Mouse (Mus musculus) c-Kit-positive CD71-positive TER-119-positive erythroid progenitor cells, embryonic 14.5 days (primary cell): ENCODE results near the gene Tac2.
"Not testable (repeated sequence)": the region's sequence is repeated elsewhere in the genome, so short reads cannot be mapped to it uniquely, and the experiment has no call there.

Source experiments
- DNase-seq: peaks from one replicate; pipeline ENCODE4 v3.0.0-alpha.2; 2013; ENCODE audit warnings: low spot score

Gene Tac2

DNA sequence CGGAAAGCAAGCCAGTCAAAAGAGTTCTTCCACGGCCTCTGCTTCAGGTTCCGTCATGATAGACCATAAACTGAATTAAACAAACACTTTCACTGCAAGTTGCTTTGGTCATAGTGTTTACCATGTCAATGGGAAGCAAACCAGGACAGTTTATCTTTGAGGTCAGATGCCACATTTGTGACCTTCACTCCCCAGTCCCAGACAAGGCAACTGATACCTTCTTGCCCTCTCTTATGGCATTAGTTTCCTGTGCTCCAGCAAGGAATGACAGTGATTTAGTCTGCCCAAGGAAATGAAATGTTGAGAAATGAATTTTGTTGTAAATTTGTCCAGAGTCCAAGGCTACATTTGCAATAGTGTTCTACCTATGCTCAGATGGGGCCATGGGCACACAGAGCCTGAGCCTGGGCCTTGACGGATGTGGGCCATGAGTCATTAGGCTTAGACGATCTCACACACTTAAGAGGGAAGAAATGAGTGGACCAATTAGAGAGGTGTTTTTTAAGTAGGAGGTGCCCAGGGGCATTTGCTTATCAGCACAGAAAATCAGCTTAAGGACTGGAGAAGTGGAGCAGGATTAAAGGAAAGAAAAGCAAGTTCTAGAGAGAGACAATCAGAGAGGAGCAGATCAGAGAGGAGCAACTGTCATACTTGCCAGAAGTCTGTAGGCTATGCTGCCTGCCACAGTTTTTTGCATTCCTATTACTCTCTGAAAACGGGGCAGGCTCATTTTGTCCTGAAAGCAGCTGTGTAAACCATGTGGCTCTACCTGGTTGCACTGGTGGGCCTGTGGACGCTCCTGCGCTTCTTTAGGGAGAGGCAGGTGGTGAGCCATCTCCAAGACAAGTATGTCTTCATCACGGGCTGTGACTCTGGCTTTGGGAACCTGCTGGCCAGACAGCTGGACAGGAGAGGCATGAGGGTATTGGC is 35.2 kb downstream of the Tac2 start, which contains the start of the genes Rdh1 and Rdh16f1:
Gene Rdh1, plus strand, starts transcription at position 541 of the 930 bp plus-strand sequence.
Gene Rdh16f1, plus strand, starts transcription at position 607 of the 930 bp plus-strand sequence.
- DNase-seq = no peak

DNA sequence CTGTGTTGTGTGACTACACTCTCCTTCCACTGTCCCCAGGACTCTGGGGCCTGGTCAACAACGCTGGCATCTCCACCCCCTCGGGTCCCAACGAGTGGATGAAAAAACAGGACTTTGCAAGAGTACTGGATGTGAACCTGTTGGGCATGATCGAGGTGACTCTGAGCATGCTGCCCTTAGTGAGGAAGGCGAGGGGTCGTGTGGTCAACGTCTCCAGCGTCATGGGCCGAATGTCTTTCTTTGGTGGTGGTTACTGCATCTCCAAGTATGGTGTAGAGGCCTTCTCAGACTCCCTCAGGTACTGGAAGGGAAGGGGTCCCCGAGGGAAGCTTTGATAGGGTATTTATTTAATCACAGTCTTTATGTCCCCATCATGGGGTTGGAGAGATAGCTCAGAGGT is 38.6 kb downstream of the Tac2 start:
- DNase-seq = not testable (repeated sequence)

DNA sequence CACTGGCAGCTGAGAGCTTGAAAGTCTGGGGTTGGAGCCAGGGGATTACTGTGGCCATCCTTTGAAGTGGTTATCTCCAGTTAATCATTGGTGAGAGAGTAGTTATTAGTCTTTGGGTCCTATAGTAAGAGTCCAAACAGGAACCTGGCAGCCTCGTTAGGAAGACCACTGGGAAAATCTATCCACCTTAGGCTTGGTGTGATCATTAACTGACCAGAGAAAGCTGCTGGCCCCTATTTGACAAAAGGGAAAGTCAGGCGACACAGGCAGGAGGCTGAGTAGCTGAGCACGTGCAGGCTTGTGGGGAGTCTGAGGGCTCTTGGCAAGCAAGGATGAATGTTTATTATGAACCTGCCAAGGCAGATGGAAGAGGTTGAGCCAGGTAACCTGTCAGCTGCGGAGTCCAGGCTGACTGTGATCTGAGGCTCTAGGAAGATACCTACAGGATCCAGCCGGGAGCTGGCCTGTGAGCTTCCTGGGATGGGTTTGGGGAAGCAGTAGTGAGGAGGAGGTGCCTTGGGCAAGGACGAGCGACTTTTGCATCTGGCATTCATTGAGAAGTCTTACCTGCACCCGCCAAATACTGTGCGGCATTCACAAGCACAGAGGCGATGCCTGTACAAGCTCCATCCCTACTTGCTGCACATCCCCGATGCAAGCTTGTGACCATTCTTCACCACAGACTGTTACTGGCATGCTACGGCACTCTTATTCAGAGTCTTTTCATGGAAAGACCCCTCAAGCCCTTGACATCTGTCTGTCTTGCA is 39.8 kb downstream of the Tac2 start:
- no peak for DNase-seq

DNA sequence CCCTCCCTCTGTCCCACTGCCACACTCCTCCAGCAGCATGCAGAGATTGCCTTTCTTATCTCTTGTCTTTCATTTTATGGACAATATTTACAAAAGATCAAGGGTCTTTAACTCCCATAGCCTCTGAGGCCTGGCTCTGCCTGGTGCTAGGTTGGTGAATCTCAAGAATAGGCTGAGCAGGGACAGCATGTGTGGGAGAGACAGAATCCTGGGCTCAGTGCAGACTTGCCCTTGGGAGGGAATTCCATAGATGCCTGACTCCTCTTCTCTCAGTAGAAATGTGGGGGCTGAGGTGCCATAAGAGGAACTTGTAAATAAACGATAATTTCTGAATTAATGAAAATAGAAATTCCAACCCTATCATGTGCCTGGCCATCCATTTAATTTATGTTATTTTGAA is 42.3 kb downstream of the Tac2 start:
- no peak for DNase-seq

DNA sequence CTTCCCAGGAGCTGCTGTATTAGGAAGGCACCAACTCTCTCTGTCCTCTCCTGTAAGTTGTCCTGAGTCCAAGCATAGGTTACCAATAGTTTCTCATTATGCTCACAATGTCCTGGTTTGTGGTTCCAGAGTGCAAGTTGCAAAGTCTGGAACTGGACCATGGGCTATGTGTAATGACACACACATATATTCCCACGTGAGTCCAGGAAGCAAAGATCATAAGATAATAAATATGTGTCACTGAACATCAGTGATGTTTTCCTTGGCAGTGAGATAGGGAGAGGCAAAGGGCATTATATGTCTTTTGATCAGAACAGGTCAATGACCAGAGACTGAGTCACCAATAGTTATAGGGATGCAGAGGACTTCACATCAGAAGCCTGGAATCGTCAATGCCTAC is 51.7 kb downstream of the Tac2 start, which contains the start of gene Rdh9:
Gene Rdh9, plus strand, starts transcription at position 376 of the 400 bp plus-strand sequence.
- DNase-seq = no peak
